In genomic region chrX:11748278-11748677, GRCm38 (mm10) we compare ENCODE assay signal across 10 mouse cellular contexts.
DNase-seq lines count a peak whose midpoint lies in the region; ATAC-seq and TF ChIP-seq lines count a peak whose summit lies in the region.
"Had no signal": no experiment of that assay in that cellular context is flagged by ENCODE, and none has a peak within 500 bp of the region (broad histone marks: within the 10 kb centered on the region; RNA-seq: fewer than 3 reads in every experiment).

No protein-coding gene starts in this region.

- H3K4me2 ChIP-seq in kidney, embryonic 15.5 days = no peak overlapping the region
- H3K4me2 ChIP-seq: hindbrain, embryonic 13.5 days; neural tube, embryonic 13.5 days had no signal

- H3K36me3 ChIP-seq in kidney, adult 2 months (ENCODE audit: control insufficient read depth, insufficient read depth, low read length) = no peaks in the 10 kb centered on the region
- no peaks in the 10 kb centered on the region for H3K36me3 ChIP-seq in kidney, embryonic 15.5 days
- H3K36me3 ChIP-seq: hindbrain, embryonic 13.5 days; neural tube, embryonic 13.5 days had no signal

- H3K27me3 ChIP-seq in kidney, adult 2 months (replicated peaks; ENCODE audit: control insufficient read depth, insufficient read depth, low read length) = no peaks in the 10 kb centered on the region
- H3K27me3 ChIP-seq in kidney, embryonic 15.5 days = peaks cover 19% of the 10 kb centered on the region
- H3K27me3 ChIP-seq: neural tube, embryonic 13.5 days had no signal

- no peak overlapping the region for H3K27ac ChIP-seq in kidney, adult 2 months (ENCODE audit: insufficient read depth, low read depth, low read length)
- H3K27ac ChIP-seq in kidney, embryonic 15.5 days = no peak overlapping the region
- H3K27ac ChIP-seq: hindbrain, embryonic 13.5 days; neural tube, embryonic 13.5 days had no signal

- TF ChIP-seq POLR2A in kidney, adult 2 months (IDR thresholded peaks at IDR 0.05; ENCODE audit: low read depth, low read length) = no peak

- no peak for TF ChIP-seq CTCF in kidney, adult 2 months (conservative IDR thresholded peaks at IDR 0.05; ENCODE audit: insufficient read depth, insufficient read length, low read depth, low read length)

- H3K4me3 ChIP-seq in kidney, adult 2 months (ENCODE audit: insufficient read depth, low read depth, low read length) = no peak overlapping the region
- H3K4me3 ChIP-seq in kidney, embryonic 15.5 days (replicated peaks) = no peak overlapping the region
- H3K4me3 ChIP-seq: hindbrain, embryonic 13.5 days; neural tube, embryonic 13.5 days had no signal

- no peaks in the 10 kb centered on the region for H3K9me3 ChIP-seq in kidney, embryonic 15.5 days (replicated peaks)
- H3K9me3 ChIP-seq: hindbrain, embryonic 13.5 days; neural tube, embryonic 13.5 days had no signal

- H3K4me1 ChIP-seq in kidney, adult 2 months (ENCODE audit: control insufficient read depth, insufficient read depth, low read length) = 0 out of 2 replicates have a peak, but pooled peaks cover 2% of the 10 kb centered on the region
- H3K4me1 ChIP-seq in kidney, embryonic 15.5 days = peaks cover 4% of the 10 kb centered on the region; the same call in 1 of the 2 replicates
- H3K4me1 ChIP-seq: hindbrain, embryonic 13.5 days had no signal

- 41% methylated on average over 4 of the region's 4 CpGs for WGBS in kidney, adult 2 months
- 54% methylated on average over 4 of the region's 4 CpGs for WGBS in kidney, embryonic 15.5 days

- ATAC-seq in kidney, embryonic 15.5 days (replicated peaks; ENCODE audit: low FRiP score) = no peak
- ATAC-seq in activated CD4-positive, CD25-positive, alpha-beta regulatory T cell, adult 4 months = no peak

- peak; percentile 70 for DNase-seq in kidney, adult 2 months
- DNase-seq in adrenal gland, adult 18-20 months (ENCODE audit: low spot score in 2 of 2) = peak; percentile 36 to 54
- DNase-seq in cerebellum, postnatal 10 days = peak; percentile 83
- peak; percentile 41 to 62 for DNase-seq in kidney, adult 8-10 months
- no peak for DNase-seq in layer of hippocampus, postnatal 10 days (ENCODE audit: low spot score in 2 of 2)
- no peak for DNase-seq in urinary bladder, adult 18-20 months (ENCODE audit: low spot score in 2 of 2)

- H3K9ac ChIP-seq in kidney, embryonic 15.5 days = no peak overlapping the region
- H3K9ac ChIP-seq: hindbrain, embryonic 13.5 days; neural tube, embryonic 13.5 days had no signal

Comparison
In these comparisons a context has a peak if more than half of its experiments do, and no peak if none do; other contexts are left out.
1. DNase-seq: peak in kidney, adult 2 months (single experiment), adrenal gland, adult 18-20 months (2 of 2), cerebellum, postnatal 10 days (2 of 2) and kidney, adult 8-10 months (2 of 2); none in layer of hippocampus, postnatal 10 days (0 of 2) and urinary bladder, adult 18-20 months (0 of 2).